Mouse (Mus musculus): ENCODE results near the gene Bcl6.

Gene Bcl6

GRCm38 (mm10) chr16:23927301-23928114, 61.1 kb downstream of the Bcl6 start:
- no peak for DNase-seq (ENCODE audit: low spot score in 2 of 2)

GRCm38 (mm10) chr16:23922906-23923305, 65.7 kb downstream of the Bcl6 start:
- no peak for DNase-seq (ENCODE audit: low spot score in 2 of 2)

- no peak for DNase-seq (ENCODE audit: low spot score in 2 of 2)
Observed at GRCm38 (mm10) chr16:23921697-23922096, 67.0 kb downstream of the Bcl6 start.

- no peak for DNase-seq (ENCODE audit: low spot score in 2 of 2)
Observed at GRCm38 (mm10) chr16:23919418-23919817, 69.2 kb downstream of the Bcl6 start.

Measured in cerebellum, postnatal 4 days (tissue).